Comparison of ENCODE assay signal across 8 mouse cellular contexts in genomic region chr11:113291781-113292714, GRCm38 (mm10).
A peak's percentile ranks its signal among the peaks of the same experiment; 100 is the strongest.
DNase-seq lines count a peak whose midpoint lies in the region; ATAC-seq and TF ChIP-seq lines count a peak whose summit lies in the region.

No protein-coding gene starts in this region.

- peak; percentile 28; the same call in 1 of the 2 replicates for ATAC-seq in heart, postnatal 0 days (ENCODE audit: insufficient read depth, low read depth)
- ATAC-seq in midbrain, postnatal 0 days (ENCODE audit: low FRiP score) = no peak

- H3K27ac ChIP-seq in kidney, adult 2 months (ENCODE audit: insufficient read depth, low read depth, low read length) = no peak overlapping the region
- H3K27ac ChIP-seq in heart, postnatal 0 days (ENCODE audit: low read depth) = peak overlapping the region; percentile 32; the same call in 1 of the 2 replicates
- no peak overlapping the region for H3K27ac ChIP-seq in midbrain, postnatal 0 days (ENCODE audit: low read depth, low read length)
- H3K27ac ChIP-seq in thymus, adult 2 months (ENCODE audit: control insufficient read depth, insufficient read depth, low read length) = no peak overlapping the region

- H3K9ac ChIP-seq in heart, postnatal 0 days (replicated peaks; ENCODE audit: low read depth, low read length) = no peak overlapping the region
- no peak overlapping the region for H3K9ac ChIP-seq in midbrain, postnatal 0 days (replicated peaks; ENCODE audit: low read length, poor library complexity, severe bottlenecking)

- peaks cover 5% of the 10 kb centered on the region; the same call in 1 of the 2 replicates for H3K4me1 ChIP-seq in kidney, adult 2 months (ENCODE audit: control insufficient read depth, insufficient read depth, low read length)
- no peaks in the 10 kb centered on the region for H3K4me1 ChIP-seq in heart, postnatal 0 days (ENCODE audit: control insufficient read depth, insufficient read depth)
- H3K4me1 ChIP-seq in midbrain, postnatal 0 days (ENCODE audit: insufficient read depth, low read length) = no peaks in the 10 kb centered on the region
- no peaks in the 10 kb centered on the region for H3K4me1 ChIP-seq in thymus, adult 2 months (replicated peaks; ENCODE audit: control insufficient read depth, insufficient read depth, low read length)

- peak; percentile 14 for DNase-seq in kidney, adult 2 months
- no peak for DNase-seq in kidney, adult 8-10 months
- peak; percentile 64 for DNase-seq in brain, embryonic 14.5 days (ENCODE audit: low read depth)
- DNase-seq in heart, postnatal 0 days (ENCODE audit: low spot score) = no peak
- DNase-seq in midbrain, postnatal 0 days (ENCODE audit: low spot score) = peak; percentile 61
- DNase-seq in thymus, adult 2 months = no peak
- DNase-seq in lung, postnatal 36 days = no peak
- DNase-seq in adrenal gland, postnatal 25 days = no peak

- no peak overlapping the region for H3K4me3 ChIP-seq in kidney, adult 2 months (ENCODE audit: insufficient read depth, low read depth, low read length)
- H3K4me3 ChIP-seq in heart, postnatal 0 days (ENCODE audit: low read depth, low read length) = no peak overlapping the region
- no peak overlapping the region for H3K4me3 ChIP-seq in midbrain, postnatal 0 days (ENCODE audit: low read depth, low read length)
- no peak overlapping the region for H3K4me3 ChIP-seq in thymus, adult 2 months (ENCODE audit: control insufficient read depth, insufficient read depth, low read length)

- no peak for TF ChIP-seq POLR2A in kidney, adult 2 months (IDR thresholded peaks at IDR 0.05; ENCODE audit: low read depth, low read length)
- no peak for TF ChIP-seq POLR2A in brain, embryonic 14.5 days (IDR thresholded peaks at IDR 0.05; ENCODE audit: borderline replicate concordance, extremely low read depth, insufficient read depth, insufficient read length, poor library complexity, severe bottlenecking)
- TF ChIP-seq POLR2A in thymus, adult 2 months (IDR thresholded peaks at IDR 0.05; ENCODE audit: control insufficient read depth, extremely low read depth, insufficient read depth, low read length, poor library complexity) = no peak

- no peaks in the 10 kb centered on the region for H3K27me3 ChIP-seq in kidney, adult 2 months (replicated peaks; ENCODE audit: control insufficient read depth, insufficient read depth, low read length)
- H3K27me3 ChIP-seq in heart, postnatal 0 days (ENCODE audit: control insufficient read depth, insufficient read depth, low read length) = no peaks in the 10 kb centered on the region
- H3K27me3 ChIP-seq in midbrain, postnatal 0 days (ENCODE audit: insufficient read depth, low read length) = no peaks in the 10 kb centered on the region; the same call in 1 of the 2 replicates
- H3K27me3 ChIP-seq in thymus, adult 2 months (ENCODE audit: control insufficient read depth, insufficient read depth, low read length) = no peaks in the 10 kb centered on the region

- TF ChIP-seq CTCF in kidney, adult 2 months (conservative IDR thresholded peaks at IDR 0.05; ENCODE audit: insufficient read depth, insufficient read length, low read depth, low read length) = no peak
- no peak for TF ChIP-seq CTCF in brain, embryonic 14.5 days (IDR thresholded peaks at IDR 0.05; ENCODE audit: borderline replicate concordance, extremely low read depth, insufficient read depth, insufficient read length)
- TF ChIP-seq CTCF in heart, postnatal 0 days (IDR thresholded peaks at IDR 0.05; ENCODE audit: low read depth) = no peak
- TF ChIP-seq CTCF in midbrain, postnatal 0 days (IDR thresholded peaks at IDR 0.05) = no peak
- no peak for TF ChIP-seq CTCF in thymus, adult 2 months (IDR thresholded peaks at IDR 0.05; ENCODE audit: borderline replicate concordance, control insufficient read depth, extremely low read depth, insufficient read depth, low read length, poor library complexity)

- 60% methylated on average over 17 of the region's 17 CpGs for whole genome bisulfite sequencing in kidney, adult 2 months
- 69% methylated on average over 17 of the region's 17 CpGs for WGBS in heart, postnatal 0 days
- WGBS in midbrain, postnatal 0 days = 56% methylated on average over 17 of the region's 17 CpGs
- WGBS in thymus, adult 2 months = 93% methylated on average over 17 of the region's 17 CpGs

- H3K4me2 ChIP-seq in heart, postnatal 0 days (ENCODE audit: low read depth, low read length) = no peak overlapping the region
- H3K4me2 ChIP-seq in midbrain, postnatal 0 days (ENCODE audit: low read depth, low read length, poor library complexity, severe bottlenecking) = no peak overlapping the region

- no peak for TF ChIP-seq EP300 in heart, postnatal 0 days (IDR thresholded peaks at IDR 0.05; ENCODE audit: low read depth)

- no peaks in the 10 kb centered on the region for H3K9me3 ChIP-seq in heart, postnatal 0 days (replicated peaks; ENCODE audit: control insufficient read depth, low read length)
- no peaks in the 10 kb centered on the region for H3K9me3 ChIP-seq in midbrain, postnatal 0 days (ENCODE audit: low read length)

- H3K36me3 ChIP-seq in kidney, adult 2 months (ENCODE audit: control insufficient read depth, insufficient read depth, low read length) = no peaks in the 10 kb centered on the region
- no peaks in the 10 kb centered on the region for H3K36me3 ChIP-seq in heart, postnatal 0 days (replicated peaks; ENCODE audit: control insufficient read depth, insufficient read depth, low read length)
- H3K36me3 ChIP-seq in midbrain, postnatal 0 days (ENCODE audit: insufficient read depth, low read length) = no peaks in the 10 kb centered on the region
- H3K36me3 ChIP-seq in thymus, adult 2 months (ENCODE audit: control insufficient read depth, insufficient read depth, low read length) = no peaks in the 10 kb centered on the region

Comparison
In these comparisons a context has a peak if more than half of its experiments do, and no peak if none do; other contexts are left out.
1. DNase-seq: peak in kidney, adult 2 months (single experiment), brain, embryonic 14.5 days (single experiment) and midbrain, postnatal 0 days (single experiment); none in kidney, adult 8-10 months (0 of 2), heart, postnatal 0 days (single experiment), thymus, adult 2 months (single experiment), lung, postnatal 36 days (single experiment) and adrenal gland, postnatal 25 days (single experiment).